Mouse (Mus musculus) duodenum, adult 2 months (tissue): Measurements from ENCODE around the gene Smagp. TPM values are rescaled to one million over a fixed set of nuclear protein-coding genes. Genes with fewer than 3 reads are reported as not detected.

Source experiments
- polyA plus RNA-seq: library from polyadenylated mRNA; depleted of rRNA; stranded (reverse); fragments of >200 nt; gene quantifications from 2 replicates; pipeline ENCODE4 v1.2.3, GENCODE M21; 2012; ENCODE audit warnings: low replicate concordance; rRNA removed

Gene Smagp
- polyA plus RNA-seq = 211 and 673 TPM in 2 replicates

GRCm38 (mm10) chr15:100636700-100637501, at the start of gene Smagp:
Gene Smagp (minus strand): TSS chr15:100636940.

GRCm38 (mm10) chr15:100669337-100669736, 32.6 kb upstream of the Smagp start, which contains the start of gene Bin2:
Gene Bin2 (minus strand): TSS chr15:100669553.

GRCm38 (mm10) chr15:100614996-100615824, 21.5 kb downstream of the Smagp start, which contains the start of gene Dazap2:
Gene Dazap2 (plus strand): TSS chr15:100615349.

GRCm38 (mm10) chr15:100599276-100600046, 37.3 kb downstream of the Smagp start, which contains the start of gene Pou6f1:
Gene Pou6f1 (minus strand): TSS chr15:100599984.

Other genes starting within 250 kb of the Smagp start
- 0.15 and 0.36 TPM in 2 replicates for gene Gm5475, start 214.8 kb downstream of the Smagp start, polyA plus RNA-seq
- gene Slc11a2, start 211.9 kb downstream of the Smagp start, polyA plus RNA-seq = 44.9 and 232 TPM in 2 replicates
- 26.7 and 30.6 TPM in 2 replicates for gene Letmd1, start 167.9 kb downstream of the Smagp start, polyA plus RNA-seq
- gene Csrnp2, start 141.5 kb downstream of the Smagp start, polyA plus RNA-seq = 0.83 and 1.2 TPM in 2 replicates
- 3.0 and 5.2 TPM in 2 replicates for gene Tfcp2, start 84.9 kb downstream of the Smagp start, polyA plus RNA-seq
- gene Pou6f1, start 37.0 kb downstream of the Smagp start, polyA plus RNA-seq = 5.4 and 7.8 TPM in 2 replicates
- 673 and 965 TPM in 2 replicates for gene Dazap2, start 21.6 kb downstream of the Smagp start, polyA plus RNA-seq
- gene Bin2, start 32.6 kb upstream of the Smagp start, polyA plus RNA-seq = 4.1 and 7.8 TPM in 2 replicates
- 28.7 and 3,853 TPM in 2 replicates for gene Cela1, start 51.0 kb upstream of the Smagp start, polyA plus RNA-seq
- 43.7 and 46.2 TPM in 2 replicates for gene Galnt6, start 92.4 kb upstream of the Smagp start, polyA plus RNA-seq
- 0.38 and 0.72 TPM in 2 replicates for gene Slc4a8, start 124.8 kb upstream of the Smagp start, polyA plus RNA-seq
- gene Scn8a, start 232.9 kb upstream of the Smagp start, polyA plus RNA-seq = 0.05 and 0.07 TPM in 2 replicates